Mouse (Mus musculus): ENCODE results near the gene Rbsn. TPM values are rescaled to one million over a fixed set of nuclear protein-coding genes. Genes with fewer than 3 reads are reported as not detected.

Rbsn gene
- total and polyA plus RNA-seq, 2 experiments from 2014 or later: 5.6 to 14.3 TPM

- Histone ChIP-seq H3K9ac (replicated peaks; ENCODE audit: low read depth, low read length) (no peak overlapping the region), H3K36me3 (replicated peaks; ENCODE audit: control insufficient read depth, insufficient read depth, low read length) (no peaks in the 10 kb centered on the region), H3K4me2 (ENCODE audit: low read depth, low read length) (no peak overlapping the region), H3K4me3 (ENCODE audit: low read depth, low read length) (no peak overlapping the region), H3K27ac (ENCODE audit: low read depth) (no peak overlapping the region), H3K27me3 (ENCODE audit: control insufficient read depth, insufficient read depth, low read length) (no peaks in the 10 kb centered on the region), H3K9me3 (replicated peaks; ENCODE audit: control insufficient read depth, low read length) (no peaks in the 10 kb centered on the region), H3K4me1 (ENCODE audit: control insufficient read depth, insufficient read depth) (no peaks in the 10 kb centered on the region)
- TF ChIP-seq EP300 (IDR thresholded peaks at IDR 0.05; ENCODE audit: low read depth): no peak
- no peak for TF ChIP-seq CTCF (IDR thresholded peaks at IDR 0.05; ENCODE audit: low read depth)
- ATAC-seq (ENCODE audit: insufficient read depth, low read depth): no peak
- DNase-seq (ENCODE audit: low spot score): no peak
- WGBS: 55% methylated on average over 1 of the region's 1 CpGs
Observed at GRCm38 (mm10) chr6:92231356-92231755, 16.6 kb upstream of the Rbsn start.

DNA sequence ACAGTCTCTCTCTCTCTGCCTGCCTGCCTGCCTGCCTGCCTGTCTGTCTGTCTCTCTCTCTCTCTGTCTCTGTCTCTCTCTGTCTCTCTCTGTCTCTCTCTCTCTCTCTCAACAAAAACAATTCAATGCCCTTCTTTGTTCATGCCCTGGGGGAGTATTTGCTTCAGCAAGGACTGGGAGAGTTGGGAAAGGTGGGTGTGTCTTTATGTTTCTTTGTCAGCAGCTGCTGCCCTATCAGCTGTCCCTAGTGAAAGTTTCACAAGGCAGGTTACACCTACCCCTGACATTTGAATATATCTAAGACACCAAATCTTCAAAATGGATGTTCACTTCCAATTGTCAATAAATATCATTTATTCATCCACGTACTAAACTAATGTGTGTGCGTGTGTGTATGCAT is 14.9 kb upstream of the Rbsn start:
- no peaks in the 10 kb centered on the region for H3K9me3 ChIP-seq (replicated peaks; ENCODE audit: control insufficient read depth, low read length)
- WGBS: 84% methylated on average over 2 of the region's 2 CpGs
- no peak overlapping the region for H3K4me3 ChIP-seq (ENCODE audit: low read depth, low read length)
- no peaks in the 10 kb centered on the region for H3K36me3 ChIP-seq (replicated peaks; ENCODE audit: control insufficient read depth, insufficient read depth, low read length)
- no peak overlapping the region for H3K4me2 ChIP-seq (ENCODE audit: low read depth, low read length)
- no peaks in the 10 kb centered on the region for H3K4me1 ChIP-seq (ENCODE audit: control insufficient read depth, insufficient read depth)
- DNase-seq (ENCODE audit: low spot score) (no peak), ATAC-seq (ENCODE audit: insufficient read depth, low read depth) (no peak)
- no peak overlapping the region for H3K27ac ChIP-seq (ENCODE audit: low read depth)
- H3K27me3 ChIP-seq (ENCODE audit: control insufficient read depth, insufficient read depth, low read length): no peaks in the 10 kb centered on the region
- TF ChIP-seq EP300 (IDR thresholded peaks at IDR 0.05; ENCODE audit: low read depth) (no peak), CTCF (IDR thresholded peaks at IDR 0.05; ENCODE audit: low read depth) (no peak)
- no peak overlapping the region for H3K9ac ChIP-seq (replicated peaks; ENCODE audit: low read depth, low read length)

DNA sequence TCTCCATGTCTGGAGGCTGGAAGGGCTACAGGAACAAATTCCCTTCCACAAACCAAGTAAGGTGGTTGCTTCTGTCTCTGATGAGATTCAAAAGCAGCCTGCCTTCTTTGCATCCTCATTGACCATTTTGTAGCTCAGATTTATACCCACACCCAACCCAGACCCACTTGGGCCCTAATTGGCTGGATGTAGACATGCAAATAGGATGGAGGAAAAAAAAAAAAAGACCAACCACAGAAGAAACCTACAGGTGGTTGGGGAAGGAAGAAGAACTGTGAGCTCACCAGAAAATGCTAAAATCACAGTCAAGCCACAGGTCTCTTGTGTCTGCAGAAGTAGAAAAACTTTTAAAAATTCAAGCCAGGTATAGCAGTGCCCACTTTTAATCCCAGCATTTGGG is 14.4 kb upstream of the Rbsn start:
- H3K9me3 ChIP-seq (replicated peaks; ENCODE audit: control insufficient read depth, low read length): no peaks in the 10 kb centered on the region
- no peak for DNase-seq (ENCODE audit: low spot score)

DNA sequence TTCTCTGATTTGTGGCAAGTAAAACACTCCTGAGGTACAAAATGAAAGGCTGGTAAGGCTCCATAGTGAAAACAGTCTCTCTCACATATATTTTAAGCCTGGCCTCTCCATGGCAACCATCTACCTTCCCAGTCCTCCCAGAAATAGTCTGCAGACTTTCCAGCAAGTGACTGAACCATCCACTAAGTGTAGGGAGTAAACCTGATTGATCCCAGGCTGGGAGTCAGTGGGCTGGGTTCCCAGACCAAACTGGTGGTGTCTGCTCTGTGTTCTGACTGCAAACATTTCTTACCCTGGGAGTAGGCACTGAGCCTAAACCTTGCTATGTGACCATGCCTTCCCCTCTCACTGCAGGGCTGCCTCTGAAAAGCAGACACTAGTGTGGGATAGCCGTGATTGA is 10.3 kb upstream of the Rbsn start:
- no peaks in the 10 kb centered on the region for H3K4me1 ChIP-seq (ENCODE audit: control insufficient read depth, insufficient read depth)
- no peak overlapping the region for H3K9ac ChIP-seq (replicated peaks; ENCODE audit: low read depth, low read length)
- H3K27ac ChIP-seq (ENCODE audit: low read depth): no peak overlapping the region
- no peaks in the 10 kb centered on the region for H3K27me3 ChIP-seq (ENCODE audit: control insufficient read depth, insufficient read depth, low read length)
- H3K36me3 ChIP-seq (replicated peaks; ENCODE audit: control insufficient read depth, insufficient read depth, low read length): no peaks in the 10 kb centered on the region
- H3K4me3 ChIP-seq (ENCODE audit: low read depth, low read length): no peak overlapping the region
- 69% methylated on average over 1 of the region's 1 CpGs for WGBS
- no peaks in the 10 kb centered on the region for H3K9me3 ChIP-seq (replicated peaks; ENCODE audit: control insufficient read depth, low read length)
- DNase-seq (ENCODE audit: low spot score) (no peak), ATAC-seq (ENCODE audit: insufficient read depth, low read depth) (no peak)
- no peak for TF ChIP-seq EP300 (IDR thresholded peaks at IDR 0.05; ENCODE audit: low read depth)
- TF ChIP-seq CTCF (IDR thresholded peaks at IDR 0.05; ENCODE audit: low read depth): no peak
- no peak overlapping the region for H3K4me2 ChIP-seq (ENCODE audit: low read depth, low read length)

More for the DNA sequence above, 14.4 kb upstream of the Rbsn start:
- no peak overlapping the region for H3K4me2 ChIP-seq (ENCODE audit: low read depth, low read length)
- no peaks in the 10 kb centered on the region for H3K27me3 ChIP-seq (ENCODE audit: control insufficient read depth, insufficient read depth, low read length)
- H3K9ac ChIP-seq (replicated peaks; ENCODE audit: low read depth, low read length): no peak overlapping the region
- TF ChIP-seq EP300 (IDR thresholded peaks at IDR 0.05; ENCODE audit: low read depth): no peak
- no peak for TF ChIP-seq CTCF (IDR thresholded peaks at IDR 0.05; ENCODE audit: low read depth)
- no peaks in the 10 kb centered on the region for H3K4me1 ChIP-seq (ENCODE audit: control insufficient read depth, insufficient read depth)
- no peaks in the 10 kb centered on the region for H3K36me3 ChIP-seq (replicated peaks; ENCODE audit: control insufficient read depth, insufficient read depth, low read length)
- no peak overlapping the region for H3K27ac ChIP-seq (ENCODE audit: low read depth)
- H3K4me3 ChIP-seq (ENCODE audit: low read depth, low read length): no peak overlapping the region
- ATAC-seq (ENCODE audit: insufficient read depth, low read depth): no peak

- no peak overlapping the region for H3K27ac ChIP-seq (ENCODE audit: low read depth)
- no peak overlapping the region for H3K4me2 ChIP-seq (ENCODE audit: low read depth, low read length)
- H3K36me3 ChIP-seq (replicated peaks; ENCODE audit: control insufficient read depth, insufficient read depth, low read length): no peaks in the 10 kb centered on the region
- TF ChIP-seq EP300 (IDR thresholded peaks at IDR 0.05; ENCODE audit: low read depth) (no peak), CTCF (IDR thresholded peaks at IDR 0.05; ENCODE audit: low read depth) (no peak)
- ATAC-seq (ENCODE audit: insufficient read depth, low read depth) (no peak), DNase-seq (ENCODE audit: low spot score) (no peak)
- no peaks in the 10 kb centered on the region for H3K27me3 ChIP-seq (ENCODE audit: control insufficient read depth, insufficient read depth, low read length)
- no peak overlapping the region for H3K9ac ChIP-seq (replicated peaks; ENCODE audit: low read depth, low read length)
- 59% methylated on average over 3 of the region's 3 CpGs for WGBS
- no peak overlapping the region for H3K4me3 ChIP-seq (ENCODE audit: low read depth, low read length)
- H3K9me3 ChIP-seq (replicated peaks; ENCODE audit: control insufficient read depth, low read length): no peaks in the 10 kb centered on the region
- no peaks in the 10 kb centered on the region for H3K4me1 ChIP-seq (ENCODE audit: control insufficient read depth, insufficient read depth)
Observed at GRCm38 (mm10) chr6:92222021-92222420, 7.3 kb upstream of the Rbsn start.

GRCm38 (mm10) chr6:92221604-92222003 is 6.9 kb upstream of the Rbsn start:
- DNase-seq (ENCODE audit: low spot score) (no peak), ATAC-seq (ENCODE audit: insufficient read depth, low read depth) (no peak)
- no peak overlapping the region for H3K4me2 ChIP-seq (ENCODE audit: low read depth, low read length)
- H3K36me3 ChIP-seq (replicated peaks; ENCODE audit: control insufficient read depth, insufficient read depth, low read length): no peaks in the 10 kb centered on the region
- TF ChIP-seq CTCF (IDR thresholded peaks at IDR 0.05; ENCODE audit: low read depth): no peak
- no peak overlapping the region for H3K9ac ChIP-seq (replicated peaks; ENCODE audit: low read depth, low read length)
- WGBS: 61% methylated on average over 6 of the region's 6 CpGs
- no peaks in the 10 kb centered on the region for H3K4me1 ChIP-seq (ENCODE audit: control insufficient read depth, insufficient read depth)
- no peaks in the 10 kb centered on the region for H3K27me3 ChIP-seq (ENCODE audit: control insufficient read depth, insufficient read depth, low read length)
- no peak overlapping the region for H3K4me3 ChIP-seq (ENCODE audit: low read depth, low read length)
- H3K27ac ChIP-seq (ENCODE audit: low read depth): no peak overlapping the region
- no peaks in the 10 kb centered on the region for H3K9me3 ChIP-seq (replicated peaks; ENCODE audit: control insufficient read depth, low read length)

Measured in heart, postnatal 0 days (tissue).